Mouse (Mus musculus): ENCODE measurements around the gene Lrch2. TPM values are rescaled to one million over a fixed set of nuclear protein-coding genes. Genes with fewer than 3 reads are reported as not detected.
"Not testable (repeated sequence)": the region's sequence is repeated elsewhere in the genome, so short reads cannot be mapped to it uniquely, and the experiment has no call there.

The Lrch2 gene
- total RNA-seq (2018; cell fraction: chromatin; rRNA removed): 1 to 10 TPM in 1 of 26 experiments, not detected in 25; 1.7 TPM
- total RNA-seq (2018; cell fraction: cytosol; rRNA removed): not detected
- total RNA-seq (2018; cell fraction: nucleus; rRNA removed): under 1 TPM in 1 of 26 experiments, not detected in 25; 0.27 TPM
- polyA plus RNA-seq (2018): not detected in 3 replicates

DNA sequence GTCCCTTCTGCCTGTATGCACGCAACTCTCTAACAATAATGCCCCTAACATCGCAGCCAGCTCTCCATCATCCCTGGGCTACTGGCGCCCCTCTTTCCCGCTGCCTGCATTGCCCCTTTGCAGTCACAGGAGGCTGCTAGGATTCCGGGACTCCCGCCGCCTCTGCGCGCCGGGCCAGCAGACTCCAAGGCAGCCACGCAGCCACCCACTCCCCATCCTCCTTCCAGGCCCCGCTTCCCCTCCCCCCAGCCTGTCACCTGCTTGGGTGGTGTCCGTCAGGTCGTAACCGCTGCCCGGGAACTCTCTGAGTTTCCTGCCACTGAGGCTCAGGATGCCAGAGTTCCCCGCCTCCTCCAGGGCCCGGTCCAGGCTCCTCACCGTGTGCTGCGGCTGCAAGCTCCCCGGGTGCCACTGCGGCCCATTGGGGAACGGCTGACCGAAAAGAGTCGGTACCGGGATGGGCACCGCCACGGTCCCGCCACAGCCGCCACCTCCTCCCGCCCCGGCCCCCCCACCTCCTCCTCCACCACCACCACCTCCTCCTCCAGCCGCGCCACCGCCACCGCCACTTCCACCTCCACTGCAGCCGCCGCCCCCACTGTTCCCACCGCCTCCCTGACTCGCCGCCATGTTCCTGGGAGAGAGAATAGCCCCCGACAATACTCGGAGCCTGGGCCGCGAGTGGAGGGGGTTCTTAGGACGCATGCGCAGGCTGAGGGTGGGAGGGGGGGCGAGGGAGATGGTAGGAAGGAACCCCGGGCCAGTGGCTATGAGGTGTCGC lies at the start of gene Lrch2:
Gene Lrch2 (minus strand): TSS at position 661 of the 781 bp plus-strand sequence.
- H3K27ac ChIP-seq: no peak within 1 kb of the TSS
- no peak within 1 kb of the TSS for H3K4me3 ChIP-seq (ENCODE audit: inconsistent target)
- no peaks in the 10 kb centered on the region for H3K79me2 ChIP-seq (ENCODE audit: inconsistent target)
- 15% methylated on average over 22 of the region's 50 CpGs for WGBS (ENCODE audit: missing documents)
- H3K36me3 ChIP-seq (ENCODE audit: inconsistent target): no peaks in the 10 kb centered on the region

DNA sequence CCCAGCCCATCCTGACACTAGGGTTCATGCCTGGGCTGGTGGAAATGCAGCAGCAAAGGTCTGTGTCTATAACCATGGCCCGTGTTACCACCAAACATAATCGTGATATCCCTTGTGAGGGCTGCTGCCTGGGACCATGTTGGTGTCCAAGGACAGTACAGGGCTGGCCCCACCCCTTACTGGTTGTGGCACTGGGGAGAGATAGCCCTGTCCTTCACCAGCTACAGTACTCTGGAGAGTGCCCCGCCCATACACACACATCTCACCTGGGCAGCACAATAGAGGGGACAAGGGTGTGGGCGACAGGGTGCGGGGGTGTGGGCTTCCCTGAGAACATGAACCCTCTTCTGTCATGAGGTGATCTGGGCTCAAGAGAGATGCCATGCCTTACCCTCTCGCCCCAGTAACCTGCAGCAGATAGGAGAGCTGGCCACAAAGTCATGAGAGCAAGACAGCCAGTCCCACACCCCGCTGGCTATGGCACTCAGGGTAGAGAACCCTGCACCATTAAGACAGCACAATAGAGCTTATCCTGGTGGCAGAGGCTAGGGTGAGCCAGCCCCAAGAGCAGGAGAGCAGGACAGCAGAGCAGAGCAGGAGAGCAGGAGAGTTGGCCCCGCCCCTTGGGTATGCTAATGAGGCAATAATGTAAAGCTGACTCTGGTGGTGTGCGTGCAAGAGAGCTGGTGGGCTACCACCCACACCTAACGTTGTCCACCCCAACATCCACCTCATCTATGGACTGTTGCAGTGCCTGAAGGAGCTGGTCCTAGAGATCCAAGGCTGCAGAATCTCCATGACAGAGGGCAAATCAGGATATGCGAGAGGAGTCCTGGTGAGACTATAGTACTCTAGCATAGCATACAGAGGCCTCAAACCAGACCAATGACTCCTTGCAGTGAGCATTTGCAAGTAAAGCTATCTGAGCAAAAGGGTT lies 12.7 kb downstream of the Lrch2 start:
- WGBS (ENCODE audit: missing documents): 73% methylated on average over 9 of the region's 11 CpGs
- Histone ChIP-seq H3K4me3 (ENCODE audit: inconsistent target) (no peak overlapping the region), H3K27ac (no peak overlapping the region), H3K79me2 (ENCODE audit: inconsistent target) (no peaks in the 10 kb centered on the region), H3K36me3 (ENCODE audit: inconsistent target) (no peaks in the 10 kb centered on the region)

DNA sequence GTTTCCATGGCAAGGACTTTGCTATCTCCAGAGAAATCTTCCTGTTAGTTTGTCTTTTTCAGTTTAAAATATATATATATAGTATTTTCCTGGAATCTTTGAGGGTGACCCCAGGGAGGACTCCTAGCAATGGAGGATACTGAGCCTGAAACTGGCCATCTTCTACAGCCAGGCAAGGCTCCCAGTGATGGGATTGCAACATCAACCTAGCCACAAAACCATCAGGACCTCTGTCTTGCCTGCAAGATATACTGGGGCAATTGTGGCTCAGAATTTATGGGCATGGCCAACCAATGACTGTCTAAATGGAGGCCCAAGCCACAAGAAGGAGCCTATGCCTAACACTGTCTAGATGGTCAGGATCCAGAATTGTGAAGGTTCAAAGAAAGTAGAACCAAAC lies 15.5 kb downstream of the Lrch2 start:
- Histone ChIP-seq H3K27ac (no peak overlapping the region), H3K79me2 (ENCODE audit: inconsistent target) (no peaks in the 10 kb centered on the region), H3K4me3 (ENCODE audit: inconsistent target) (no peak overlapping the region)

DNA sequence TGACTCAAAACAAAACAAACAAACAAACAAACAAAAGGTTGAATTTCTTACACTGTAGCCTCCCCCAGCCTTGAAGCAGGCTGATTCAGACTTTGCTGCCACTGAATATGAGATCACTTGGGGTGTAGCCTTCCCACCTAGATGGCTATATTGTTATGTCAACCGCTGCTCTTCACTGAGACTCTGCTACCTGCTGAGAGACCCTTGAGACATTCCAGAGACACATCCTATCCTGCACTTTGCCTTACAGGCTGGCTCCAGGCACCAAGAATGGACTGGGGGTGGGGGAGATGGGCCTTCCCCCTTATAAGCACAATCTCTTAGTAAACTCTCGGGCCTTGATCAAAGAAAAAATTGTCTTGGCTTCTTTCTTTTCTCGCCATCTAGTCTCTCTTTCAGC lies 16.8 kb downstream of the Lrch2 start:
- WGBS (ENCODE audit: missing documents): 97% methylated on average over 3 of the region's 3 CpGs
- H3K79me2 ChIP-seq (ENCODE audit: inconsistent target); H3K36me3 ChIP-seq (ENCODE audit: inconsistent target); H3K27ac ChIP-seq; H3K4me3 ChIP-seq (ENCODE audit: inconsistent target): not testable (repeated sequence)

More for the DNA sequence above, 15.5 kb downstream of the Lrch2 start:
- no peaks in the 10 kb centered on the region for H3K36me3 ChIP-seq (ENCODE audit: inconsistent target)

DNA sequence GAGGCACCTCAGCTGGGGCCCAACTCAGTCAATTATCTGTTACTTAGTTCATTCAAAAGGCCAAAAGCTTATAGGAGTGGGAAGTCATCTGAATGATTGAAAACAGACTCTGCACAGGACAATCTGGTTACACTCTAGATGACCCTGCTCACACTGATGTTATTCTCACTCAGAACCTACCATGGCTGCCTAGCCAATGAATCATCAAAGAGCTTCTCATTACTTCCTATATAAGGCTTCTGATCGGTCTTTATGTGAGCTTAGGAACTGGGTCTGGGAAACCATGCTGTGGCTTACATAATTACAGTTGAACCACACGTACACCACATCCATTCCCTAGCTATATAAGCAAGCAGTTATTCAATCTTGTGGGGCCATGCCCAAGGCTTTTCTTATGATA lies 18.3 kb downstream of the Lrch2 start:
- no peak overlapping the region for H3K4me3 ChIP-seq (ENCODE audit: inconsistent target)
- H3K79me2 ChIP-seq (ENCODE audit: inconsistent target): no peaks in the 10 kb centered on the region
- no peaks in the 10 kb centered on the region for H3K36me3 ChIP-seq (ENCODE audit: inconsistent target)
- no peak overlapping the region for H3K27ac ChIP-seq
- WGBS (ENCODE audit: missing documents): 55% methylated on average over 2 of the region's 2 CpGs

DNA sequence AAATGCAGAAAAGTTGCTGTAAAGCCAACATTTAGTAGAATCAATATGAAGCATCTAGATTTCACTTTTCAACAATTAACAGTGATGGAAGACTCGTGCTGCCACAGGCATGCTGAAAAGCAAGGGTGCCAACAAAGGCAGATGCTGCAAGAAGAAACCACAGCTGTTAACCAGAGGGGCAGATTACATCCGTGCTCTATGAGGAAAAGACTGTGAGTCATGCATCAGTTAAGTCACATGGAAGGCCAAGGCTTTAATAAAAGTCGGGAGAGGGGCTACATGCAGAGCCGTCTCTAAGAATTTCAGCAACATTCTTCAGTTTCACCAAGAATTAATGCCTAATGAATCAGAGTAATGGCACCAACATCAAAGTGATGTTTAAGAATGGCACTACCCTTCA lies 22.2 kb downstream of the Lrch2 start:
- no peak overlapping the region for H3K4me3 ChIP-seq (ENCODE audit: inconsistent target)
- H3K79me2 ChIP-seq (ENCODE audit: inconsistent target): no peaks in the 10 kb centered on the region
- no peak overlapping the region for H3K27ac ChIP-seq
- WGBS (ENCODE audit: missing documents): 69% methylated on average over 4 of the region's 4 CpGs
- H3K36me3 ChIP-seq (ENCODE audit: inconsistent target): no peaks in the 10 kb centered on the region

DNA sequence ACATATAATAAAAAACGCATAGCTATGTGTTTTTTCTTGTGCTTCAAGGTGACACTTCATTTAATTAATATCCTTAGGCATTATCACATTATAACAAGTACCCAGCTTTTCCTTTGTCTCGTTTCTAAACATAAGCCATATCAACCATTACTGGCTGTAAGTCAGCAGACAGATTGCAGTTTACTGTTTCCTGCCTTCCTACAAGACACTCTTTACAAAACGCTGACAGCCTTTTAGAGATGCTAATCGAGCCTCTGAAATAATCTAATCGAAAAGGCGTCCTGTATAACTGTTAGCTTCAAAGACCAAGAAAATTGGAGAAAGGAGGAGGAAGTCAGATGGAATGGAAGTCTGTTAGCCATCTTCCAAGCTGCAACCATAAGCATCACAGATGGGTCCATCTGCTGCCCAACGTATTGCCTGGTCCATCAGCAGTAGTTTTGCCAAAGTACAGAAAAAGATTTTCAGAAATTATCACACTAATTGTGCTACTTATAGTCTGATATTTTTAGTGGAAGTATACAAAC lies 26.2 kb downstream of the Lrch2 start:
- WGBS (ENCODE audit: missing documents): 87% methylated on average over 7 of the region's 7 CpGs
- Histone ChIP-seq H3K36me3 (ENCODE audit: inconsistent target) (no peaks in the 10 kb centered on the region), H3K79me2 (ENCODE audit: inconsistent target) (no peaks in the 10 kb centered on the region), H3K4me3 (ENCODE audit: inconsistent target) (no peak overlapping the region), H3K27ac (no peak overlapping the region)

DNA sequence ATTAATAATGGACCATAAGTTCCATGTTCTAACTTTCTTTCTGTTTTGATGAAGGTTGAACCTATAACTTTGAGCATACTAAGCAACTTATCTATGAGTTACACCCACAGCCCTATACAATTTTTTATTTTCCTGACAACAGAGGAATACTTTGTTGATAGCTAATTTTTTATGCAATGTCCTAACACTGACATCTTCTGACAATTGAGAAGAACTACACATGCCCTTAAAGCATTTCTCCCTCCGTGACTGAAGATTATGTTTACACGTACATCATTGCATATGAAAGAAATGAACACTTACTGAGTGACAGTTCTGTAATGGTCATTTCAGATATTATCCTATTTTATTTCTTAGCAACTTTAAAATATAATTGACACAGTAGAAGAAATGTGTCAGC lies 64.3 kb downstream of the Lrch2 start:
- H3K4me3 ChIP-seq (ENCODE audit: inconsistent target): no peak overlapping the region
- H3K27ac ChIP-seq: no peak overlapping the region
- no peaks in the 10 kb centered on the region for H3K36me3 ChIP-seq (ENCODE audit: inconsistent target)
- WGBS (ENCODE audit: missing documents): 79% methylated on average over 2 of the region's 2 CpGs
- no peaks in the 10 kb centered on the region for H3K79me2 ChIP-seq (ENCODE audit: inconsistent target)

DNA sequence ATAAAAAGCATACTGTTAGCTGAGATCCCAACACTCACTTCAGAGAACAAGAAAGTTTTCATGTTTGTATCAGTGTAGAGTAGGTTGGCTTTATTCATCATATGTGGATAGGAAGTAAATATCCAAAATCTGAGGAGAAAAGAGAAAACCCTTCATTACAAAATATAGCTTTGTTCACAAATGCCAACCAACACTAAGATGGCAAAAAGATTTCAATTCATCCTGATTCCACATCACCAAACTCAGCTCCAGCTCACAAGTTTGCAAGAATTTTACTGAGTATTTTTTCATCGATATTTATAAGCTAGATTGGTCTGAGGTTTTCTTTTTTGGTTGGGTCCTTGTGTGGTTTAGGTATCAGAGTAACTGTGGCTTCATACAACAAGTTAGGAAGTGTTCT lies 100.3 kb downstream of the Lrch2 start, which contains the start of gene Vmn1r239-ps:
Gene Vmn1r239-ps (minus strand): TSS at position 101 of the 400 bp plus-strand sequence.
- not testable (repeated sequence) for H3K79me2 ChIP-seq (ENCODE audit: inconsistent target); H3K27ac ChIP-seq; H3K36me3 ChIP-seq (ENCODE audit: inconsistent target); H3K4me3 ChIP-seq (ENCODE audit: inconsistent target)
- 71% methylated on average over 1 of the region's 1 CpGs for WGBS (ENCODE audit: missing documents)

DNA sequence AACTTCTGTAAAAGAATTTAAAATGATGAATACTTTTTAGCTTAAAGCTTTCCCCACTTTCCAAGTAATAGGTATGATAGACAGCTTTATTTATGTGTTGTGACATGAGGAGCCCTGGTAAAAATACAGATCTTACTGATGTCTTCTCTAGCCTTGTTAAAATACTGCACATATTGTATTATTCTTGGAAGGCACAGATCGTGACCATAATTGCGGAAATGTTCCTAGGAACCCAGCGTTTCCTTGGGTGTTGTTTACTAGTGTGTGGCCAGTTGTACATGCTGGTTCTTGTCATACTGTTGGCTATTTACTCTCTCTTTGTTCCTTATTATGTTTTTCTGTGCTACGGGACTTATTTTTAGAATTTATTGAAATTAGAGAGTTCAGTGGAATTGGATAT lies 110.5 kb downstream of the Lrch2 start:
- H3K27ac ChIP-seq: no peak overlapping the region
- WGBS (ENCODE audit: missing documents): 98% methylated on average over 4 of the region's 4 CpGs
- H3K36me3 ChIP-seq (ENCODE audit: inconsistent target): no peaks in the 10 kb centered on the region
- no peak overlapping the region for H3K4me3 ChIP-seq (ENCODE audit: inconsistent target)
- no peaks in the 10 kb centered on the region for H3K79me2 ChIP-seq (ENCODE audit: inconsistent target)

DNA sequence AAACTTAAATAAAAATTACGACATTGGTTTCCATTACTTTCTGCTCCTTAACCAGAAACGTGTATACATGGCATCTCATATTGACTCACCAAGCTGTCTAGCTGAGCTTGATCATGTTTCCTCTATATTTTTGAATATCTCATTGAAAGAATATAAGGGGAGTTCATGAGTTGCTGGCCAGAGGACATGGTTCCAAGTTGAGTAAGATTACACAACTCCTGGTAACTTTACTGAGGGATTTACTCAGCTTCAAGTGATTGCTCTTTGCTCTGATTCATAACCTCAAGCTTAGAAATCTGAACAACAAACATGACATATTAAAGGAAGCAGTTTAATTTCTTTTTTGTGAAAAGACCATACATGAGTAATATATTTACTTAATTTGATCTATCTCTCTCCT lies 118.5 kb downstream of the Lrch2 start:
- Histone ChIP-seq H3K27ac (no peak overlapping the region), H3K36me3 (ENCODE audit: inconsistent target) (no peaks in the 10 kb centered on the region), H3K79me2 (ENCODE audit: inconsistent target) (no peaks in the 10 kb centered on the region), H3K4me3 (ENCODE audit: inconsistent target) (no peak overlapping the region)
- WGBS (ENCODE audit: missing documents): 100% methylated on average over 1 of the region's 2 CpGs

DNA sequence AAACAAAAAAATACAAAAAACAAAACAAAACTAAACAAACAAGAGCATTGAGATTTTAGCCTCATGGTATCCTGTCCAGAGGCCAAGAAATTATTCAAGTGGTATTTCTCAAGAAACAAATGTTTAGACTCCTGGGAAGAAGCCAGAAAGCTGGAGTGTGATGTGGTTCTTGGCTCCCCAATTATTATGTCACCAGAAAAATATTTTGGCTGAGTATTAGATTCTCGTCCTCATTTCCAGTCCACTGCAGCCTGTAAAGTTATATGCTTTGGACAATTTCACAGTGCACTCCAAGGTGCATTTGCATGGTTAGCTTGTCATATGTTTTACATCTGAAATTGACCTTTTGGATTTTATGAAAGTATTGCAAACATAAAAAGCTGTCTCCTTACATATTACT lies 124.1 kb downstream of the Lrch2 start:
- Histone ChIP-seq H3K36me3 (ENCODE audit: inconsistent target) (no peaks in the 10 kb centered on the region), H3K79me2 (ENCODE audit: inconsistent target) (no peaks in the 10 kb centered on the region), H3K27ac (no peak overlapping the region), H3K4me3 (ENCODE audit: inconsistent target) (no peak overlapping the region)
- WGBS (ENCODE audit: missing documents): 88% methylated on average over 1 of the region's 1 CpGs

DNA sequence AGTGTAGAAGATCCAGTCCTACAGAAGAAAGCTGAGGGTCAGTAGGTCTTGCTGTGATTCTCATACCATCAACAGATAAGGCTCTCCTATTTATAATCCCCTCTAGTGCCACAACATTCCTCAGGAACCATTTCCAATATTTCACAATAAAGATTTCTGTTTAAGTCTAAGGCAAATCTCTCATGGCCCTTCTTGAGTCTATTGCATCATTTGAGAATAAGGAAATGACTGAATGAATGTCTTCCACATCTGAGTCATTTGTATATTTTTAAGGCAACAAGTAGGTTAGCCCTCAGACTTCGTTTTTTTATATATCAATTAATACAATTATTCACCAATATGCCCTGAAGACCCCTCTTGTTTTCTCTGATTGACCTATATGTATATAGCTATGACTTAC lies 124.8 kb downstream of the Lrch2 start, which contains the start of gene Il13ra2:
Gene Il13ra2 (minus strand): TSS at position 64 of the 400 bp plus-strand sequence.
- WGBS (ENCODE audit: missing documents): 22% methylated on average over 1 of the region's 1 CpGs
- Histone ChIP-seq H3K27ac (no peak within 1 kb of the TSS), H3K79me2 (ENCODE audit: inconsistent target) (no peaks in the 10 kb centered on the region), H3K36me3 (ENCODE audit: inconsistent target) (no peaks in the 10 kb centered on the region), H3K4me3 (ENCODE audit: inconsistent target) (no peak within 1 kb of the TSS)
